Mouse (Mus musculus): ENCODE results near the gene Dph3. TPM values are rescaled to one million over a fixed set of nuclear protein-coding genes. Genes with fewer than 3 reads are reported as not detected.

The Dph3 gene
- total and polyA plus RNA-seq, 3 experiments = 75.7 to 125 (median 92.9) TPM

- no peak overlapping the region for H3K27ac ChIP-seq (ENCODE audit: insufficient read depth, low read depth)
- no peaks in the 10 kb centered on the region for H3K4me1 ChIP-seq (ENCODE audit: control insufficient read depth in 1 of 2, insufficient read depth in 2 of 2)
- H3K9ac ChIP-seq (ENCODE audit: insufficient read depth, low read depth) = no peak overlapping the region
- DNase-seq (ENCODE audit: extremely low read depth) = no peak
- in situ Hi-C loops (cut with MboI; ENCODE audit: low pct_ligation_motif_present, low pct_unique_long_range_greater_than_20kb, low sequenced_read_pairs) (no loop called here), dilution Hi-C loops (cut with MboI; ENCODE audit: extremely low pct_ligation_motif_present, extremely low pct_unique_long_range_greater_than_20kb, low sequenced_read_pairs) (no loop called here)
- H3K27me3 ChIP-seq (replicated peaks) = no peaks in the 10 kb centered on the region
- H3K4me3 ChIP-seq (replicated peaks in 1 of 3; ENCODE audit: low read depth in 2 of 3, low read length in 2 of 3, poor library complexity in 1 of 3) = no peak overlapping the region
- H3K9me3 ChIP-seq (replicated peaks; ENCODE audit: low read length) = peaks cover 3% of the 10 kb centered on the region
- TF ChIP-seq MAX (IDR thresholded peaks at IDR 0.05; ENCODE audit: low read length) (no peak), TCF12 (IDR thresholded peaks at IDR 0.05; ENCODE audit: low read depth, low read length) (no peak), MYC (IDR thresholded peaks at IDR 0.05; ENCODE audit: low read depth, low read length) (no peak), EP300 (IDR thresholded peaks at IDR 0.05; ENCODE audit: low read length) (no peak), ZC3H11A (IDR thresholded peaks at IDR 0.05; ENCODE audit: low read depth, low read length) (no peak), POLR2AphosphoS2 (IDR thresholded peaks at IDR 0.05; ENCODE audit: low read depth, low read length) (no peak), ZMIZ1 (IDR thresholded peaks at IDR 0.05; ENCODE audit: low read depth, low read length) (no peak), MXI1 (IDR thresholded peaks at IDR 0.05; ENCODE audit: low read depth, low read length) (no peak), ZKSCAN1 (IDR thresholded peaks at IDR 0.05; ENCODE audit: borderline replicate concordance, low read depth, low read length) (no peak), GABPA (IDR thresholded peaks at IDR 0.05; ENCODE audit: insufficient replicate concordance, low read depth, low read length) (no peak), MAFK (IDR thresholded peaks at IDR 0.05; ENCODE audit: insufficient replicate concordance, low read length) (no peak)
- H3K36me3 ChIP-seq (replicated peaks in 1 of 2; ENCODE audit: control insufficient read depth in 1 of 2, insufficient read depth in 1 of 2, low read length in 1 of 2) = no peaks in the 10 kb centered on the region
- no peaks in the 10 kb centered on the region for H3K79me2 ChIP-seq (replicated peaks; ENCODE audit: control insufficient read depth, extremely low read depth, insufficient read depth, poor library complexity, severe bottlenecking)
- H3K4me2 ChIP-seq (ENCODE audit: insufficient read depth, low read depth, poor library complexity, severe bottlenecking) = no peak overlapping the region
Observed at GRCm38 (mm10) chr14:32053895-32054294, 31.6 kb downstream of the Dph3 start.

GRCm38 (mm10) chr14:32050171-32050570 lies 35.4 kb downstream of the Dph3 start:
- Histone ChIP-seq H3K4me1 (ENCODE audit: control insufficient read depth in 1 of 2, insufficient read depth in 2 of 2) (peaks cover 0 to 2% of the 10 kb centered on the region in 2 experiments; a peak in 1 of 4 replicates), H3K9ac (ENCODE audit: insufficient read depth, low read depth) (no peak overlapping the region), H3K27ac (ENCODE audit: insufficient read depth, low read depth) (no peak overlapping the region), H3K36me3 (replicated peaks in 1 of 2; ENCODE audit: control insufficient read depth in 1 of 2, insufficient read depth in 1 of 2, low read length in 1 of 2) (no peaks in the 10 kb centered on the region), H3K9me3 (replicated peaks; ENCODE audit: low read length) (no peaks in the 10 kb centered on the region), H3K4me3 (replicated peaks in 1 of 3; ENCODE audit: low read depth in 2 of 3, low read length in 2 of 3, poor library complexity in 1 of 3) (no peak overlapping the region), H3K79me2 (replicated peaks; ENCODE audit: control insufficient read depth, extremely low read depth, insufficient read depth, poor library complexity, severe bottlenecking) (no peaks in the 10 kb centered on the region), H3K27me3 (replicated peaks) (no peaks in the 10 kb centered on the region), H3K4me2 (ENCODE audit: insufficient read depth, low read depth, poor library complexity, severe bottlenecking) (no peak overlapping the region)
- in situ Hi-C loops (cut with MboI; ENCODE audit: low pct_ligation_motif_present, low pct_unique_long_range_greater_than_20kb, low sequenced_read_pairs) (no loop called here), dilution Hi-C loops (cut with MboI; ENCODE audit: extremely low pct_ligation_motif_present, extremely low pct_unique_long_range_greater_than_20kb, low sequenced_read_pairs) (no loop called here)
- no peak for TF ChIP-seq JUN (IDR thresholded peaks at IDR 0.05; ENCODE audit: insufficient read depth, low read depth, low read length)
- no peak for DNase-seq (ENCODE audit: extremely low read depth)

DNA sequence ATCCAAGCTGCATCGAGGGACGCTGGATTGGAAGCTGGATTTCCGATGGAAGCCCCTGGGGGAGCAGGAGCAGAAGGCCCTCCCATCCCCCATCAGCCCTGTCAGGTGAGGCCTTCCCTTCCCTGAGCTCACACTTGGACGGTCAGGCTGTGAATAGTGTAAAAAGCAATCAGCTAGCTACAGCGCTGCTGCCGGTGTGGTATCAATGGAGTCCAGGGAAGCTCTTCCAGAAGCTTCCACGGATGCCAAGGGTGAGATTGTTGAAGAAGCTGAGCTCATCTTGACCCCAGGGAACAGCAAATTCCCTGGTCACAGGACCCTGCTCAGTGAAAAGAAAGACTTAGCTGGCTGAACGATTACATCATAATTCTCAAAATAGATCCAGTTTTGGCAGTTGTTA lies 39.2 kb downstream of the Dph3 start:
- no peak overlapping the region for H3K27ac ChIP-seq (ENCODE audit: insufficient read depth, low read depth)
- H3K4me3 ChIP-seq (replicated peaks in 1 of 3; ENCODE audit: low read depth in 2 of 3, low read length in 2 of 3, poor library complexity in 1 of 3) = no peak overlapping the region
- TF ChIP-seq NELFE (IDR thresholded peaks at IDR 0.05; ENCODE audit: low read depth, low read length) = no peak
- no peak for TF ChIP-seq MAZ (IDR thresholded peaks at IDR 0.05; ENCODE audit: low read depth, low read length)
- TF ChIP-seq USF1 (IDR thresholded peaks at IDR 0.05; ENCODE audit: low read depth, low read length) = no peak
- TF ChIP-seq CTCF (conservative IDR thresholded peaks at IDR 0.05 in 1 of 2, IDR thresholded peaks at IDR 0.05 in 1 of 2; ENCODE audit: low read depth in 2 of 2, low read length in 2 of 2) = no peak
- no peak for TF ChIP-seq NRF1 (IDR thresholded peaks at IDR 0.05; ENCODE audit: low read depth, low read length)
- no peak overlapping the region for H3K9ac ChIP-seq (ENCODE audit: insufficient read depth, low read depth)
- peaks cover 0 to 2% of the 10 kb centered on the region in 2 experiments; a peak in 1 of 4 replicates for H3K4me1 ChIP-seq (ENCODE audit: control insufficient read depth in 1 of 2, insufficient read depth in 2 of 2)
- no peaks in the 10 kb centered on the region for H3K79me2 ChIP-seq (replicated peaks; ENCODE audit: control insufficient read depth, extremely low read depth, insufficient read depth, poor library complexity, severe bottlenecking)
- in situ Hi-C loops (cut with MboI; ENCODE audit: low pct_ligation_motif_present, low pct_unique_long_range_greater_than_20kb, low sequenced_read_pairs) = loop anchor here (25.0 kb wide), 1 partner anchor 234 kb away; no protein-coding TSS in a partner anchor
- H3K36me3 ChIP-seq (replicated peaks in 1 of 2; ENCODE audit: control insufficient read depth in 1 of 2, insufficient read depth in 1 of 2, low read length in 1 of 2) = no peaks in the 10 kb centered on the region
- no peak for DNase-seq (ENCODE audit: extremely low read depth)
- H3K9me3 ChIP-seq (replicated peaks; ENCODE audit: low read length) = no peaks in the 10 kb centered on the region
- H3K27me3 ChIP-seq (replicated peaks) = no peaks in the 10 kb centered on the region
- no peak overlapping the region for H3K4me2 ChIP-seq (ENCODE audit: insufficient read depth, low read depth, poor library complexity, severe bottlenecking)
- dilution Hi-C loops (cut with MboI; ENCODE audit: extremely low pct_ligation_motif_present, extremely low pct_unique_long_range_greater_than_20kb, low sequenced_read_pairs) = no loop called here
